Mouse (Mus musculus) cerebellum, adult 8-10 months (tissue): ENCODE data around the gene Cnga4.
"Not testable (repeated sequence)": the region's sequence is repeated elsewhere in the genome, so short reads cannot be mapped to it uniquely, and the experiment has no call there.

Source experiments
- DNase-seq: peaks from one replicate; pipeline ENCODE4 v3.0.0; 2022

Gene Cnga4

DNA sequence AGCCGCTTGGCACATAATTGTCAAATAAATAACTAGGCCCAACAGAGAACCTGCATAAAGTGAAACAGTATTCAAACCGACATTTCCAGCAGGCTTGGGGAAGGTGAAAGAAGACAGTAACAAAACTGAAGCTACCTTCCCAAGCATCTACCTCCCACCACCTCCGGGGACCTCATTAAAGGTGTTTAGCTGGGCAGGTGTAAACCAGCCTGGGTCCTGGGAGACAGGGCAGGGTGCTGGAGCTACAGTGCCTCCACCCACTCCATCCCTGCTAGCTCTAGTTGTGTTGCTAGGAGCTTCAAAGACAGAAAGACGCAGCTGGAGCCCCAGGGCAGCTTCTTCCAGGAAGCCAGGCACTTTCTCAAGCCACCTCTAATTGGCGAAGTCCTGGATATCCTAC, at the start of gene Cnga4:
Gene Cnga4, plus strand, starts transcription at position 301 of the 400 bp plus-strand sequence.
- DNase-seq = no peak

DNA sequence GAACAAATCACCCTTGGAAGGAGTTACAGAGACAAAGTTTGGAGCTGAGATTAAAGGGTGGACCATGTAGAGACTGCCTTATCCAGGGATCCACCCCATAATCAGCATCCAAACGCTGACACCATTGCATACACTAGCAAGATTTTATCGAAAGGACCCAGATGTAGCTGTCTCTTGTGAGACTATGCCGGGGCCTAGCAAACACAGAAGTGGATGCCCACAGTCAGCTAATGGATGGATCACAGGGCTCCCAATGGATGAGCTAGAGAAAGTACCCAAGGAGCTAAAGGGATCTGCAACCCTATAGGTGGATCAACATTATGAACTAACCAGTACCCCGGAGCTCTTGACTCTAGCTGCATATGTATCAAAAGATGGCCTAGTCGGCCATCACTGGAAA, 48.3 kb upstream of the Cnga4 start:
- DNase-seq = not testable (repeated sequence)

DNA sequence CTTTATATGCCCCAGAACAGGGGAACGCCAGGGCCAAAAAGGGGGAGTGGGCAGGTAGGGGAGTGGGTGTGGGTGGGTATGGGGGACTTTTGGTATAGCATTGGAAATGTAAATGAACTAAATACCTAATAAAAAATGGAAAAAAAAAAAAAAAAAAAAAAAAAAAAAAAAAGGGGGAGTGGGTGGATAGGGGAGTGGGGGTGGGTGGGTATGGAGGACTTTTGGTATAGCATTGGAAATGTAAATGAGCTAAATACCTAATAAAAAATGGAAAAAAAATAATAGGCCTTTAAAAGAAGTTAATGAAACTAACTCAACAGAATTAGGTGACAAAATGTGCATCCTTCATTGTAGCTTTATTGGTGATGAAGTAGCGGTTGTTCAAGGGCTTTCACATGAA, 47.9 kb upstream of the Cnga4 start:
- DNase-seq = not testable (repeated sequence)

DNA sequence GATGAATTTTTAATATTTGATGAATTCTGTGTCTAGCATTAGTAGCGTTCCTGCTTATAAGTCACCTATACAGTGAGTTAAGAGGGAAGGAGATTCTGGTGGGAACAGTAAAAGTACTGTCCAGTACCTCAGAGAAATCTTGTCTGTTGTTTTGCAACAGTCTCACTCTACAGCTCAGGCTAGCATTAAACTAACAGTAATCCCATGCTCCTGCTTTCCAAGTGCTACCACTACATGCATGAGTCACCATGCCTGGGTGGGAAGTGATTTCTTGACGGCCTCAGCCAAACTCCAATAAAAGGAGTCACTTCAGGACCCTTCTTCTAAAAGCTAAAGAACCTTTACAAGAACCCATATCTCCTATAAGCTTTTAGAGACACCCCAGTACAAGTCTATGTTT, 42.7 kb upstream of the Cnga4 start:
- DNase-seq = no peak

DNA sequence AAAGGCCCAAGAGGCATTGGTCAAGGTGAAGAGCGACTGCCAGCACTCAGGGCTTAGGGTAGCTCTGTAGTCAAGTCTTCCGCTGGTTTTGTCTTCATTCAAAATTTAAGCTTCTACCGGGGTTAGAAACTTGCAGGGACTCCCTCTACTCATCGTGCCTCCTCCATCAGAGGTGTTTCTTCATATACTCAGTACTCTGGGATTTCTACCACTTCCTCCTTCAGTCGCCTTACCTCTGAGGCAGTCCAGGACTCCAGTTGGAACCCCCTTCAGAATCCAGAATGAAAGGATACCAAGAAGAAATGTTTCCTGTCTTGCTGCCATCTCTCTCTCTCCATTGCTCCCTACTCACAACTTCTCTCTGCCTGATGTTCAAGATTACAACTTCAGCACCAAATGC, 37.1 kb upstream of the Cnga4 start:
- no peak for DNase-seq

DNA sequence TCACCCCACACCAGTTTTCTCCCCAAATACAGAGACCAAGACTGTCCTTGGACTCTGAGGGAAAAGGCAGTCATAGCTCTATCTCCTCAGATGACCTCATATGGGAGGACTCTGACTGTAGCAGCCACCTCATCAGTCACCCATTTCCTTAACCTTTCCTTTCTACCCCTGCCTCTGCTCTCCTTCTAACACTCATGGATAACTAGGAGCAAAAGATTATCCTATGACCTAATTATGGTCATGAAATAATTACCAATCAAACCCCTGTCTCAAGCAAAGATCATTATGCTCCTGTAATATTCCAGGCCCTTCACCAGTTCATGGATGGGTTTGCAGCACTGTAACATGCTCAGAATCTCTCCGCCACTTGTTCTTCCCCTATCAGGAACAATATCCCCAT, 36.4 kb upstream of the Cnga4 start, which contains the start of gene Olfr692:
Gene Olfr692, plus strand, starts transcription at position 301 of the 400 bp plus-strand sequence.
- no peak for DNase-seq

DNA sequence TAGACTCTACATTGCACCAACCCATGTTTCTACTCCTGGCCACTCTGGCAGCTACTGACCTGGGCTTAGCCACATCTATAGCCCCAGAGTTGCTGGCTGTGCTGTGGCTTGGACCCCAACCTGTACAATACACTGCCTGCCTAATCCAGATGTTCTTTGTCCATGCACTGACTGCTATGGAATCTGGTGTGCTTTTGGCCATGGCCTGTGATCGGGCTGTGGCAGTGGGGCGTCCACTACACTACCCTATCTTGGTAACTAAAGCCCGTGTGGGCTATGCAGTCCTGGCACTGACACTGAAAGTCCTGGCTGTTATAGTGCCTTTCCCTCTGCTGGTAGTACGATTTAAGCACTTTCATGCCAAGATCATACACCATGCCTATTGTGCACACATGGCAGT, 35.8 kb upstream of the Cnga4 start:
- DNase-seq = no peak

DNA sequence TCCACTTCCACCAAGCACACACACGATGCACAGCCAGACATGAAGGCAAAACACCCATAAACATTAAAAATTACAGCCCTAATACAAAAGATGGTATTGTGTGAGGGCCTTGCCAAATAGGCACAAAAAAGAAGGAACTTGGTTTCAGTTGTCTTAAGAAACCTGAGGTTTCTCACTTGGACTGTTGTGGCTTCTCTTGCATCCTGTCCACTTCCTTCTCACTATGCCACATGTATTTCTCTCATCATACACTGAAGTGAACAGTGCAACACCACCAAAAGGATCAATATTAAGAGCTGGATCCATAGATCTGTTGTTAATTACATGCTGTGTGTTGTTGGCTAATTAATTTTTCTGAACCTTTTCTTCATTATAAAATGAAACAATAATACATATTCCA, 31.5 kb upstream of the Cnga4 start:
- DNase-seq = no peak

DNA sequence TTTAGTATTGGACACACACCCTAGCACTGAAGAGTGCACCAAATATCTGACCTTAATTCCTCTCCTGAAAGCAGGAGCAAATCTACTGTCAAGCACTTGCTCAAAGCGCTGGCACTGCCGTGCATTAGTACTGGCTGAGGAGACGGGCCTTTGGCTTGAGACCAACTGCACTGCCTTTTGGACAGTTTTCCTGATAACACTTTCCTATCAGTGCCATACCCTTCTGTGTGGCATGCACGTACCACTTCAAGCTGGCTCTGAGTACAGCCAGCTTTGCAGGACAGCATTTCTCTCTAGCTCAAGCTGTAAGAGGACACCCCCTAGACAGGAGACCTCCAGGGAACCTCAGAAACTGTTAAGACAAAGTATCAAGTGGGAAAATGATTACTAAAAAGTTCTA, 30.9 kb upstream of the Cnga4 start:
- DNase-seq = no peak

DNA sequence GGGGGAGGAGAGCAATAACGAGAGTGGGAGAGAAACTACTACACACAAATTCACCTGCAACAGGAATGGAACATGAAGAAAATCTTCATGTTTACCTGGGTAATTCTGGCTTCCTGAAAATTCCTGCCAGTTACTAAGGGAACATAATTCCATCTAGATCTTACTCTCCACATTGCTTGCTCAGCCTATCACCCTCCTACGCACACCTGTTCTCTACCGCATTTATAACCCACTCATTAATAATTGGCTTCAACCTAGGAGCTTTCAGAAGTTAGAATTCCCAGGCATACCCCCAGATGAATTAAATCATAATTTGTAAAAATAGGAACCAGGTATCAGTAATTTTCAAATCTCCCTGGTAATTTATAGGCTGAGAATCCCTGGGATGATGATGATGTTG, 30.4 kb upstream of the Cnga4 start:
- DNase-seq = no peak

DNA sequence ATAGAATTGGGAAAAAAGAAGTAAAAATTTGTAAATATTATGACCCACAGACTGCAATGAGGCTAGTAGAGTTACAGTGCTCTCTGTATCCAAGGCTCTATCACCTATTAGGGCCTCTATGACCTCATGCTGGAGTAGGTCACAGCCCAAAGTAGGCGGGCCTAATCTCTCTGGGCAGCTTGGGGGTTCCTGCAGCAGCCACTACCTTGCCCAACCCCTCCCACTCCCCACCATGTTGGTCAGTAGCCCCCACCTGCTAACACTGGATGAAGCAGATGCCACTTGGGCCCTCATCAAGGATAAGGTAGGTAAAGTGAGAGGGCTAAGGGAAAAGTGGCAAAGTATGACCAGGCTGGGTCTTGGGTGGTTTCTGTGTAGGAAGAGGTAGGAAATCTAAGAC, 29.5 kb upstream of the Cnga4 start, which contains the start of gene Gm5901:
Gene Gm5901, plus strand, starts transcription at position 173 of the 400 bp plus-strand sequence.
- DNase-seq = no peak

DNA sequence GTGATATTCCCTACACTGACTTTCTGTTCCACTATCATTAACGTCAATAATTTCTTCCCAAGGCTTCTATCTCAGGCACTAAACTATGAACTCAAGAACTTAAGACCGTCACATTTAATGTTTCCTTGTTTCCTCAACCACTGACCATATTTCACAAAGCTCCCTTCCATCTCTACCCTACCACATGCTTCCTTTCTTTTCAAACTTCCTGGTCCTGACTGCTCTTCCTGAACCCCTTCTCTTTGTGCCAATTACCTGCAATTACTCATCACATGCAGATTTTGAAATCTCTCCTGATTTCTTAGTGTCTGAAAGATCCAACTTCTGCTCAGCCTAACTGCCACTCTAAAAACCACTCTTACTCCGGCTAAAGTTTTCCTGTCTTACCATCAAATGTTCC, 24.0 kb upstream of the Cnga4 start:
- DNase-seq = no peak

DNA sequence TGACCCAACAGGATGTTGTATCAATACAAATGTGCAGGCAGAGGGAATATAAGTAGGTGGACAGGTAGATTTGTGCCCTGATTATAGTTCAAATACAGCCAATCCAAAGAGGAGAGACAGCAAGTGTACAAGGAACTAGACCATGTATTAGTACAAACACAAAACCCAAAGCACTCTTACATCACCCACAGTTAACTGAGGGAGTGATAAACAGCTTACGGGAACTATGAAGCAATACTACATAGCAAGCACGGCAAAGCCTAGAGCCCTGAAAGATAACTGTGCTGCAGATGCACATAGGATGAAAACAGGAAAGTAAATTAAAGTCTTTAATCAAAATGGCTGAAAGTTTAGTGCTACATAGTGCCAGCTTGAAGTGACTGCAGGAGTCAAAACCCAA, 16.7 kb upstream of the Cnga4 start:
- DNase-seq = no peak

DNA sequence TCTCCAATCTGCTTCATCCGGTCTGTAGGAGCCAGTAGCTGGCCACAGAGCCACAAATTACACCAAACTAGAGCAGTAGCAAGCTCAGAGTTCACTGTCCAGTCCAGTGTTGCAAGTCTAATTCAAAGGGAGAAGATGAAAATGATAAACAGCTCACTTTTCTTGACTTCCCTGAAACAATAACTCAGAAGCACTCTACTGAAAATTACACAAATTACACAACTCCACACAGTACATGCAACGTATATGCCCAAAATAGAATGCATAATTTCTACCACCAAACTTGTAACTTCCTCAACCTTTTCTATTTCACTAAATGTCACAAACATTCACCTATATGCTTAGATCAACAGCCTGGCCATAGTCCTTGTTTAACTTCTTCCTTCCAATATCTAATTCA, 14.1 kb upstream of the Cnga4 start:
- no peak for DNase-seq

DNA sequence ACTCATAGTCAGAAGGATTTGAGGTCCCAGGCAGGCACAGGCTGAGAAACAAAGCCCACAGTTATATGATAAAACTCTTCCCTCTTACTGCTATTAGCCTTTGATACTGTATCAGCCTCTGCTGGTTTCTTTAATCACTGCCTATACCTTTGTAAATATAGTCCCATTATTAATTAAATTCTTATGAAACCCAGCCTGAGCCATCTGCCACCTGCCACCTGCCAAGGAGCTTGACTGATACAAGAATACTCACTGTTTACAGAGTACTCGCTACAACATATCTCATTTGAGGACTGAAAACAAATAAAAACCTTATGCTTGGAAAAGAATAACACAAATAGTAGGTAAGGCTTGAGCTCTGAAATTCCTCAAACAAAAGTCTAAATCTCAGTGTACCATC, 9.8 kb upstream of the Cnga4 start:
- DNase-seq = peak; percentile 43

DNA sequence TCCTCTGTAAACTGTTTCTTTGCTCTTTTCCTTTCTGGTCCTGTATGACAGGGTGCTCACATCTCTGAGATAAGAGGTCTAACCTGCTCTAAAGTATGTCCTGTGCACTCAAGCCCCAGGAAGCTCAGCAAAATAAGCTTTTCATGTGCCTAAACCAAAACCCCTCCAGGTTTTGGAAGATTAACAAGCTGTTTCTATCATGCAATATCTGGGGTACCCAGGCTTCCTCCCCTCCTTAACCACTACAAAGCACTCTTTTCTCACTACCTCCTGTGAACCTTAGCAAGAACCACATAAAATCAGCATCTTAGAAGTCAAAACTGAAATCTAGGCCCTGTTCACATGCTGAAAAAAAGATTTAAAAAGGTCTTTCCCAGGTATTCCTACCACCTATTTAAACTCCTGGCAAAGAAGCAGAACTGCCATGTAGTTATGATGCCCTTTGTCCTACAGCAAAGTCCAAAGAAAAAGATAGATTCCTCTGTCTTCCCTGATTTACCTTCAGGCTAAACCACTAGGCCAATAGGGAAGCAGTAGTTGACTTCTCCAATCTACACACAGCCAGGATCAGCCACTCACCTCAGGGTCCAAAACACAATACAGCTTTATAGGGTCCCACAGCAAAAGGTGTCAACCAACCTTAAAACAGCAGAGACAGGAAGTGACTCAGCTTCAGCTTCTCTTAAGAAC, 9.1 kb upstream of the Cnga4 start:
- DNase-seq = no peak

DNA sequence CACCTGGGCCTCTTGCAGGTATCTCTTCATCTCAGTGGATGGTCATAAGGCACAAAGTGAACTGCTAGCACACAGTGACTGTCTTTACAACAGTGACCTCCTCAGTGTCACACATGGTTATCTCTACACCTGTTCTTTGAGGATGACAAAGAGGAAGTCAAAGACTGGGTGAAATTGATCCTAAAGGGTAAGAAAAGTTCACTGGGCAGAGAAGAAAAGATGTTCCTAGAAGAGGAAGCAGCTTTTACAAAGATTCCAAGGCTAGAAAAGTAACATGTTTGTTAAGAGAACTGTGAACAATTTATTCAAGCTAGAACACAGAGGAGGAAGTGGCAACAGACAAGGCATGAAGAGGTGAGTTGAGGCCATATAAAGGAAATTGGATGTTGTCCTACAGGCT, 8.2 kb upstream of the Cnga4 start:
- no peak for DNase-seq

DNA sequence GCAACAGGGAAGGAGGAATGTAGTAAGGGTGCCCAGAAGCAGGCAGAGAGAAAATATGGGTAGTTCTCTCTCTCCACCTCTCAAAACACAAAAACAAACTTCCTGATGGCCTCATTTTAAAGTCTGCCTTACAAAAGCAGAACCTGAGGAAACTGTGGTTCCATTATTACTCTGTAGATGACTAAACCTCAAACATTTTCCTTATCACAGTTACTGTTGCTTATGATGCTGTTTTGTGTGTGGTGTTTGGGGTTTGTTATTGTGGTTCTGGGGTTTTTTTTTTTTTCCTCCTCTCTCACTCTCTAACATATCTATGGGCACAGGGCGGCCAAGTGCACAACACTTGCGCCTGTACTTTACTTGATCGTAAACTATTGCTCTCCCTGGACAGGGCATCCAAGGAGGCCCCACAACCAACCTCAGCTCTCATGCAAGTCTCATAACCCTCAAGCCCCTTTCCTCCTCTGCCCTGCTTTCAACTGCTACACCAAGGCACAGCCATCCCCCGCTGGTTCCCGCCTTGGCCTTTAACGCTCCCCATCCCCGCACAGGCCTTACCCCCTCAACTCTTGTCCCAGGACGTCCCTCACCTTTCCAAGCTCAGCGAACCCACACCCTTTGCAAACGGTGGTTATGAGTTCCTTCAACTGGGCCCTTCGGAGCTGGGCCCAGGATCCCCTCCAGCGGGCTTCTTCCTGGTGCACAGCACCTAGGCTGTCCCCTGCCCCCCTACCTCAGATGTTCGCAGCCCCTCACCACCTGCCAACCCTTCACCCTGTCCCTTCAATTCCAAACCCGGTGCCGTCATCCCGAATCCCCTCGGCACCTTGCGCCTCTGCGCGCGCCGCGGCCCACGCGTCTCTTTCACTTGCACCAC, 5.1 kb upstream of the Cnga4 start:
- no peak for DNase-seq

DNA sequence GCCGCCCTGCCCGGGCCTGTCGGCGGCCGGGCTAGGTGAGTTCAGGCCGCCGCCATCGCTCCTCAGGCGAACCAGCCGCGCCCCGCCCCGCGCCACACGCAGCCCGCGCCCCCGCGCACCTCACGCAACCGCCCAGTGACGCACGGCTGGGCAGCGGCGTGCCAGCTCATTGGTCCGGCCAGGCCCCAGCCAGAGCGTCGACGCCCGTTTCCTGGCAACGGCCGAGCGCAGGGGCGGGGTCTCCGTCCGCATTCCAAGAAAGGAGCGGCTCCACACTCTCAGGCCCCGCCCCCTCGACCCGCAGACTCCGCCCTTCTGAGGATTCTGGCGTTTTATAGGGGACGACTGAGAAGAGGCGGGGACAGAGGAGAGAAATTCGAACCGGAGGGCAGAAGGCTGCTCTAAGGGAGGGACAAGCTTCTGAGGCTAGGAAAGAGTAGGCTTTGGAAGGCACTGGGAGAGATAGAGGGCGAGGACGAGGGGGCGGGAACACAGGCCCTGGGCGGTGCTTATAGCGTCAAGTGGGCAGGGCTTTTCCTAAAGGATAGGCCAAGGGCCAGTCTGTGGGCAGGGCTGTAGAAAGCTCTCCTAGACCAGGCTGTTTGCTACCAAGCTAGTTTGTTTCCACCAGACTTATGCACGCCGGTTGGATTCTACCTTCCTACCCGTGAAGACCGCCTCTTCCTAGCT, 4.3 kb upstream of the Cnga4 start, which contains the start of gene Fam160a2:
Gene Fam160a2, minus strand, starts transcription at position 120 of the 690 bp plus-strand sequence.
- peak; percentile 100 for DNase-seq

DNA sequence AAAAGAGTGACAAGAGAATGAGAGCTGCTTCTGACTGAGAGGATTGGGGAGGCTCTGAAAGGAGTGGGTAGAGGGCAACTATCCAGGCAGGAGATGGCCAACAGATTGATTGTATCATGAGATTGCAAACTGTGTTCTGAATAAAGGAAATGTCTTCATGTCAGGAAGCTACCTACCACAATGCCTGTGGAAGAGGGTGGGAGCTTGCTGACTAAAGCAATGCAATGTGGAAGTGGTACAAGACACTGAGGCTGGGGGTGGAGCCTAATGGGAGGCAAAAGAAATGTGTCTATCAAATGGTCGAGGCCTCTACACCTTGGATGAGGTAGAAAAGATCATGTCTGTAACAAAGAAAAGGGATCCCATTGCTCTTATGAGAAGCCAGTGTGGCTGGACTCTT, 2.0 kb downstream of the Cnga4 start:
- DNase-seq = no peak

DNA sequence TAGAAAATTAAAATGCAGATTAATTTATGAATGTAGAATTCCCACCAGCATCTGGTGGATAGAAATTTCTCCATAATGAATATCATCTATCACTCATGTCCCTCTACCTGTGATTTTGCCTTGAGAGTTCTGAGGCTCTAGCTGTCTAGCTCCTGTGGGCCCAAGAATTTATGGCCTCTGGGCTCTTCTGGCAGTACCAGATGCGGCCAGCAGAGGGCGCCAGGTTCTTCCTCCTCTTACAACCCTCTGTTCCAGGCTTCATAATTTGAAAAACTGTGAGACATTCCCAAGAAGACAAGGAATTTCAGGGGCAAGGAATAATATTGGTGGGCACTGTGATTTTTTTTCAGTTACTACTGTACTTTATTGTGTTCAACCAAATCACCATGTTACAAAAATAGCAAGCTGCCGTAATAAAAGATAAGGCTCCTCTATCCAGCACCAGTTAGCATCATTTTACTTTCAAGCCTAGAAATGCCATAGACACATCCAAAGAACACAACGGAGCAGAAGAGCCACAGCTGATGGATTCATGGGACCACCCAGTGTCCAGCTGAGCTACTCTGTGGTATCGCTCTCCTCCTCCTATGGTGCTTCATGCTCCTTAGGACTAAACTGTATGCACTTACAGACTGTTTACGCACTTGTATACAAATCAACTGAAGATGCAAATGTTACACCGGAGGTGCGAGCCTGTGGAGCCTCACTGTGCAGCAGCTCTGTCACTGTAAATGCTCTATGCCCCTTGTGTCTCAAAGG, 7.7 kb downstream of the Cnga4 start:
- peak; percentile 76 for DNase-seq

DNA sequence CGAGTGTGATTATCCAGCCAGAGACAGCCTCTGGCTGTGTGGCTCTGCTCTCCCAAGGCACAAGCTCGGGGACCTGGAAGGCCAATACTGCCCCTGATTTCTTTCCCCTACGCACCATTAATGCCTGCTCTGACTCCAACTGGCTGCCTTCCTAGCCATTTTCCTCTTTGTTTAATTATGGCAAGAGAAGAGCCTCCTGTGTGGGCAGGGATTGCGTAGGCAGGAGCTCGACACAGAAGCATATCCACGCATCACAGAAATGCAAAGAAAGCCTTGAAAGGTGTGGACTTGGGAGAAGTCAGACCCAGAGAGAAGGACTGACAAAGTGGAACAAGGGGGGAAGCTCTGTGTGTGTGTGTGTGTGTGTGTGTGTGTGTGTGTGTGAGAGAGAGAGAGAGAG, 10.0 kb downstream of the Cnga4 start:
- no peak for DNase-seq

DNA sequence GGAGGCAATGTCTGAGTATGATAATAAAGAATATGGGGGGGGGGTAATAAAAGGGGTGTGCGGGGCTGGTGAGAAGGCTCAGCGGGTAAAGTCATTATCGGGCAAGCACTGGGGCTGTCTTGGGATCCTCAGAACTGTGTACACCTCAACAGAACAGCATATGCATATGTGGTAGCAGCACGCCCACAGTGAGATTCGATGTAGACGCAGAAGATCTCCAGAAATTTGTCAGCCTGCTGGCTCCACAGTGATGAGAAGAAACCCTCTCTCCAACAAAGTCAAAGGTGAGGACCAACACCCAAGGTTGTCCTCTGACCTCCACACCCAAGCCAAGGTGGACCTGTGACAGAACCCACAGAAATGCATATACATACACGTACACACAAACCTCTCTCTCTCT, 12.2 kb downstream of the Cnga4 start:
- DNase-seq = no peak
